Mouse (Mus musculus) cerebellum, adult 2 months (tissue): ENCODE results near the gene Ppp1r35.

Source experiments
- CTCF ChIP-seq: fragments of 200-500 bp; IDR thresholded peaks from 2 replicates; pipeline ENCODE4 v1.5.1; 2011; ENCODE audit warnings: low read depth, mild to moderate bottlenecking, control low read depth, low read length, moderate library complexity, borderline replicate concordance; ENCODE audit not compliant: insufficient read depth
- POLR2A ChIP-seq: fragments of 200-500 bp; IDR thresholded peaks from 2 replicates; pipeline ENCODE4 v1.6.1; 2011; ENCODE audit warnings: low read length, control low read depth, borderline replicate concordance; ENCODE audit not compliant: insufficient read depth

DNA sequence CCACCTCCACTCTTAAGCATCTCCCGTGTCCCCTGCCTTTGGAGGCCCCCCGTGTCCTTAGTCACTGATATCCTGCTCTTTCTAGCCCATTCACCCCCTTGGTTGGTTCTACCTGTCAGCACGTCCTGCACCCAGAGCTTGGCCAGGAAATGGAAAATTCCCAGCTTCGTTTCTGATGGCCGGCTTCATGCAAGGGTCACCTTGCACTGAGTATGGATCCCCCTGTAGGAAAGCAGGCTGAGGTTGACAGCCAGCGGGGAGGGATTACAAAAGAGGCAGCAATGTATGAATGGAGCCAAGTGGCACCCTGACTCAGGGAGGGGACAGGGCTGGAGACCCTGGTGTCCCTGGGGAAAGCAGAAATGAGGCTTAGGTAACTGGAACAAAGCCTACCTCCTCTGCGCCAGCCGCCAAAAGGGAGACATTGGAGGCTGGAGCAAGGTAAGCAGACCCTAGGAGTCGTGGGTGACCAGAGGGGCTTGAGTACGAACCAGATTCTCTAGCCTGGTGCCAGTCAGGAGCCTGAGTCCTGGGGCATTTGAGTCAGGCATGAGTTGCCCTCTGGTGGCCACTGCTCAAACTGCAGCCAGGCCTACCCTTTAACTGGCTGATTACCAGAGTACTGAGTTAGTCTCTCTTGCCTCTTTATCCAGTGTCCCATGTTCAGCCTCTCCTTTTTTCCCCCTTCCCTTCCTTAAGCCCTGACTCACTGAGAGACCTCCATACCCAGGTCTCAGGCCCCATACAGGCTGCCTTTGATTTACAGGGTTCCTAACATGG lies 21.6 kb upstream of the Ppp1r35 start:
- peak; percentile 97 for TF ChIP-seq CTCF
- TF ChIP-seq POLR2A, result no peak
